Mouse (Mus musculus) CH12.LX (cell line): ENCODE data around the gene Cdk17. TPM values are rescaled to one million over a fixed set of nuclear protein-coding genes. Genes with fewer than 3 reads are reported as not detected.

ENCODE experiments used
- DNase-seq: peaks from one replicate; pipeline ENCODE4 v3.0.0-alpha.2; 2013; ENCODE audit errors: extremely low read depth
- H3K27ac ChIP-seq: 2 replicates; pipeline ENCODE4 v1.5.1; 2012; ENCODE audit warnings: low read depth, mild to moderate bottlenecking, control low read depth, moderate library complexity; ENCODE audit not compliant: insufficient read depth
- H3K27me3 ChIP-seq: replicated peaks from 2 replicates; pipeline ENCODE3; 2012; ENCODE audit warnings: inconsistent platforms
- H3K36me3 ChIP-seq, 2 experiments: replicated peaks in 1 of 2; 2 replicates each; pipeline versions ENCODE3 to v1.6.1; 2012; ENCODE audit warnings: inconsistent platforms in 1 of 2, low read length in 1 of 2, mild to moderate bottlenecking in 1 of 2, mixed read lengths in 1 of 2, moderate library complexity in 1 of 2; ENCODE audit not compliant: control insufficient read depth in 1 of 2, insufficient read depth in 1 of 2
- H3K4me1 ChIP-seq, 2 experiments: 2 replicates each; pipeline ENCODE4 v1.6.1; 2012; ENCODE audit warnings: inconsistent platforms in 1 of 2, moderate library complexity in 1 of 2; ENCODE audit not compliant: insufficient read depth in 2 of 2, control insufficient read depth in 1 of 2
- H3K4me2 ChIP-seq: 2 replicates; pipeline ENCODE4 v1.6.1; 2012; ENCODE audit warnings: low read depth, mild to moderate bottlenecking, control low read depth; ENCODE audit not compliant: poor library complexity, insufficient read depth, severe bottlenecking
- H3K4me3 ChIP-seq, 3 experiments: fragments of 150-350 bp in 1 of 3; sonication (generic) in 1 of 3; replicated peaks in 1 of 3; 2 replicates each; pipeline versions ENCODE3 to v1.5.1; 2011 to 2012; ENCODE audit warnings: low read depth in 2 of 3, low read length in 2 of 3, mild to moderate bottlenecking in 2 of 3, moderate library complexity in 2 of 3, control low read depth in 1 of 3, improper control_type of control experiment in 1 of 3, inconsistent platforms in 1 of 3, mixed read lengths in 1 of 3; ENCODE audit not compliant: poor library complexity in 1 of 3
- H3K79me2 ChIP-seq: replicated peaks from 2 replicates; pipeline ENCODE4 v1.6.1; 2012; ENCODE audit warnings: mild to moderate bottlenecking, moderate library complexity; ENCODE audit not compliant: control insufficient read depth, poor library complexity, insufficient read depth, severe bottlenecking; ENCODE audit errors: extremely low read depth
- H3K9ac ChIP-seq: 2 replicates; pipeline ENCODE4 v1.6.1; 2012; ENCODE audit warnings: low read depth, mild to moderate bottlenecking, control low read depth, moderate library complexity; ENCODE audit not compliant: insufficient read depth
- H3K9me3 ChIP-seq: replicated peaks from 2 replicates; pipeline ENCODE3; 2012; ENCODE audit warnings: low read length, inconsistent platforms, mixed read lengths
- BHLHE40 ChIP-seq: IDR thresholded peaks from 2 replicates; pipeline ENCODE4 v1.6.1; 2011; ENCODE audit warnings: mild to moderate bottlenecking, low read depth, low read length, improper control_type of control experiment
- CHD1 ChIP-seq: IDR thresholded peaks from 2 replicates; pipeline ENCODE4 v1.6.1; 2012; ENCODE audit warnings: low read depth, low read length, improper control_type of control experiment, inconsistent platforms
- CHD2 ChIP-seq: IDR thresholded peaks from 2 replicates; pipeline ENCODE4 v1.6.1; 2011; ENCODE audit warnings: low read length, improper control_type of control experiment
- CTCF ChIP-seq, 2 experiments: IDR thresholded peaks in 1 of 2; conservative IDR thresholded peaks in 1 of 2; 2 replicates each; pipeline ENCODE4 v1.5.1; 2011 to 2012; ENCODE audit warnings: low read depth in 2 of 2, low read length in 2 of 2, improper control_type of control experiment in 1 of 2, inconsistent platforms in 1 of 2, mild to moderate bottlenecking in 1 of 2, moderate library complexity in 1 of 2
- E2F4 ChIP-seq: IDR thresholded peaks from 2 replicates; pipeline ENCODE4 v1.6.1; 2011; ENCODE audit warnings: low read depth, low read length, improper control_type of control experiment; ENCODE audit not compliant: insufficient replicate concordance
- ELF1 ChIP-seq: IDR thresholded peaks from 2 replicates; pipeline ENCODE4 v1.6.1; 2014; ENCODE audit warnings: low read depth, mild to moderate bottlenecking, inconsistent platforms, low read length, improper control_type of control experiment
- EP300 ChIP-seq: IDR thresholded peaks from 2 replicates; pipeline ENCODE4 v1.6.1; 2011; ENCODE audit warnings: low read length, improper control_type of control experiment
- GABPA ChIP-seq: IDR thresholded peaks from 2 replicates; pipeline ENCODE4 v1.6.1; 2012; ENCODE audit warnings: low read depth, low read length, improper control_type of control experiment, inconsistent platforms; ENCODE audit not compliant: insufficient replicate concordance
- HCFC1 ChIP-seq: IDR thresholded peaks from 2 replicates; pipeline ENCODE4 v1.6.1; 2012; ENCODE audit warnings: low read depth, mild to moderate bottlenecking, inconsistent platforms, low read length, improper control_type of control experiment
- IRF4 ChIP-seq: IDR thresholded peaks from 2 replicates; pipeline ENCODE4 v1.6.1; 2014; ENCODE audit warnings: low read depth, mild to moderate bottlenecking, inconsistent platforms, low read length, improper control_type of control experiment
- JUN ChIP-seq: IDR thresholded peaks from 2 replicates; pipeline ENCODE4 v1.6.1; 2011; ENCODE audit warnings: low read depth, mild to moderate bottlenecking, low read length, improper control_type of control experiment, moderate library complexity; ENCODE audit not compliant: insufficient read depth
- JUND ChIP-seq: conservative IDR thresholded peaks from 2 replicates; pipeline ENCODE4 v1.6.1; 2011; ENCODE audit warnings: low read depth, low read length, improper control_type of control experiment
- KAT2A ChIP-seq: IDR thresholded peaks from 2 replicates; pipeline ENCODE4 v1.6.1; 2012; ENCODE audit warnings: low read length, improper control_type of control experiment, inconsistent platforms; ENCODE audit not compliant: insufficient replicate concordance
- MAX ChIP-seq: IDR thresholded peaks from 2 replicates; pipeline ENCODE4 v1.6.1; 2011; ENCODE audit warnings: low read length, improper control_type of control experiment
- MAZ ChIP-seq: IDR thresholded peaks from 2 replicates; pipeline ENCODE4 v1.6.1; 2012; ENCODE audit warnings: low read depth, mild to moderate bottlenecking, inconsistent platforms, low read length, improper control_type of control experiment, moderate library complexity
- MEF2A ChIP-seq: IDR thresholded peaks from 2 replicates; pipeline ENCODE4 v1.6.1; 2014; ENCODE audit warnings: low read depth, mild to moderate bottlenecking, inconsistent platforms, low read length, improper control_type of control experiment, borderline replicate concordance
- MXI1 ChIP-seq: IDR thresholded peaks from 2 replicates; pipeline ENCODE4 v1.6.1; 2011; ENCODE audit warnings: mild to moderate bottlenecking, low read depth, low read length, improper control_type of control experiment
- MYC ChIP-seq: IDR thresholded peaks from 2 replicates; pipeline ENCODE4 v1.6.1; 2011; ENCODE audit warnings: low read depth, mild to moderate bottlenecking, improper control_type of control experiment, low read length
- NRF1 ChIP-seq: IDR thresholded peaks from 2 replicates; pipeline ENCODE4 v1.6.1; 2014; ENCODE audit warnings: low read depth, mild to moderate bottlenecking, inconsistent platforms, low read length, improper control_type of control experiment, moderate library complexity
- PAX5 ChIP-seq: IDR thresholded peaks from 2 replicates; pipeline ENCODE4 v1.6.1; 2012; ENCODE audit warnings: low read length, inconsistent platforms, mixed read lengths
- POLR2AphosphoS2 ChIP-seq: IDR thresholded peaks from 2 replicates; pipeline ENCODE4 v1.6.1; 2011; ENCODE audit warnings: low read depth, low read length, improper control_type of control experiment
- RAD21 ChIP-seq: IDR thresholded peaks from 2 replicates; pipeline ENCODE4 v1.6.1; 2011; ENCODE audit warnings: low read depth, mild to moderate bottlenecking, low read length, improper control_type of control experiment, moderate library complexity
- RCOR1 ChIP-seq: conservative IDR thresholded peaks from 2 replicates; pipeline ENCODE4 v1.6.1; 2012; ENCODE audit warnings: low read depth, mild to moderate bottlenecking, inconsistent platforms, low read length, improper control_type of control experiment
- SIN3A ChIP-seq: IDR thresholded peaks from 2 replicates; pipeline ENCODE4 v1.6.1; 2012; ENCODE audit warnings: low read length, improper control_type of control experiment, inconsistent platforms
- SMC3 ChIP-seq: IDR thresholded peaks from 2 replicates; pipeline ENCODE4 v1.6.1; 2011; ENCODE audit warnings: low read depth, low read length, improper control_type of control experiment
- TBP ChIP-seq: conservative IDR thresholded peaks from 2 replicates; pipeline ENCODE4 v1.6.1; 2011; ENCODE audit warnings: low read depth, low read length, improper control_type of control experiment
- UBTF ChIP-seq: IDR thresholded peaks from 2 replicates; pipeline ENCODE4 v1.6.1; 2012; ENCODE audit warnings: low read depth, mild to moderate bottlenecking, inconsistent platforms, low read length, improper control_type of control experiment, moderate library complexity
- USF1 ChIP-seq: IDR thresholded peaks from 2 replicates; pipeline ENCODE4 v1.6.1; 2014; ENCODE audit warnings: low read depth, mild to moderate bottlenecking, inconsistent platforms, low read length, improper control_type of control experiment
- ZKSCAN1 ChIP-seq: IDR thresholded peaks from 2 replicates; pipeline ENCODE4 v1.6.1; 2012; ENCODE audit warnings: low read depth, inconsistent platforms, low read length, improper control_type of control experiment, borderline replicate concordance
- ZNF384 ChIP-seq: IDR thresholded peaks from 2 replicates; pipeline ENCODE4 v1.6.1; 2012; ENCODE audit warnings: low read depth, low read length, improper control_type of control experiment, inconsistent platforms
- dilution Hi-C: fragments of 300-500 bp; cut with MboI; formaldehyde crosslinking; loops from 2 replicates; pipeline ENCODE4 v1.14.3; 2020; ENCODE audit warnings: low sequenced_read_pairs; ENCODE audit not compliant: extremely low pct_unique_long_range_greater_than_20kb, extremely low pct_ligation_motif_present
- in situ Hi-C: fragments of 300-500 bp; cut with MboI; formaldehyde crosslinking; loops from 3 replicates; pipeline ENCODE4 v1.14.3; 2019; ENCODE audit warnings: low sequenced_read_pairs, low pct_ligation_motif_present, low pct_unique_long_range_greater_than_20kb, mixed read lengths
- polyA plus RNA-seq: library from polyadenylated mRNA; unstranded; fragments of >175 nt; gene quantifications from 2 replicates; pipeline ENCODE4 v1.2.1, GENCODE M21; 2012; ENCODE audit warnings: low read depth; ENCODE audit not compliant: insufficient read length
- total RNA-seq, 2 experiments: library from RNA; depleted of rRNA; stranded (reverse); fragments of 300-350 nt in 1 of 2; fragments of >200 nt in 1 of 2; gene quantifications; 2 replicates each; pipeline ENCODE4 v1.2.3; 2012 to 2014

Cdk17 gene
- total and polyA plus RNA-seq, 3 experiments: 23.4 to 51.3 (median 28.5) TPM

DNA sequence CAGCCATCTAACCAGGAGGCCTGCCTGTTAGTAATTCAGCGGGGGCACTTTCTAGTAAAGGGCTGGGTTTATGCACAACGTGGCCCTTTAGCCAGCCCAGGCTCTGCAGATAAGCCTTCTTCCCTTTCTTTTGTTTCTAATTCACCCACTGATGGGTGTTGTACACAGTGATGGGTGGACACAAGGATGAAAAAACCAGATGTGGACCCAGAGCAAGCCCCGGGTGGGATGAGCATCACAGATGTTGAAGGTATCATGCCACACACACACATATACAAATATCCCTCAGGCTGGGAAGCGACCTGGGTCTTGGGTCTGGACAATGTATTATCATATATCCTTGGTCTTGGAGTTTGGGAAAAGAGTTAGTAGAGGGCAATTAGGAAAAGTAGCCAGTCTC lies 142.6 kb downstream of the Cdk17 start:
- H3K9ac ChIP-seq: no peak overlapping the region
- no peak overlapping the region for H3K4me3 ChIP-seq
- H3K27ac ChIP-seq: no peak overlapping the region
- DNase-seq: no peak
- H3K9me3 ChIP-seq: no peaks in the 10 kb centered on the region
- no peak overlapping the region for H3K4me2 ChIP-seq
- in situ Hi-C loops (loop anchor here (5.0 kb wide), 1 partner anchor 119 kb away; no protein-coding TSS in a partner anchor), dilution Hi-C loops (no loop called here)
- H3K79me2 ChIP-seq: peaks cover 95% of the 10 kb centered on the region
- H3K4me1 ChIP-seq: peaks cover 13 to 73% of the 10 kb centered on the region in 2 experiments
- TF ChIP-seq TBP: no peak
- TF ChIP-seq SMC3: no peak
- TF ChIP-seq JUN: no peak
- TF ChIP-seq NRF1: no peak
- no peak for TF ChIP-seq JUND
- no peak for TF ChIP-seq UBTF
- no peak for TF ChIP-seq ELF1
- TF ChIP-seq CHD2: no peak
- TF ChIP-seq RCOR1: no peak
- no peak for TF ChIP-seq ZKSCAN1
- TF ChIP-seq E2F4: no peak
- TF ChIP-seq EP300: no peak
- no peak for TF ChIP-seq MAX
- H3K27me3 ChIP-seq: no peaks in the 10 kb centered on the region
- H3K36me3 ChIP-seq: peaks cover 8 to 49% of the 10 kb centered on the region in 2 experiments

DNA sequence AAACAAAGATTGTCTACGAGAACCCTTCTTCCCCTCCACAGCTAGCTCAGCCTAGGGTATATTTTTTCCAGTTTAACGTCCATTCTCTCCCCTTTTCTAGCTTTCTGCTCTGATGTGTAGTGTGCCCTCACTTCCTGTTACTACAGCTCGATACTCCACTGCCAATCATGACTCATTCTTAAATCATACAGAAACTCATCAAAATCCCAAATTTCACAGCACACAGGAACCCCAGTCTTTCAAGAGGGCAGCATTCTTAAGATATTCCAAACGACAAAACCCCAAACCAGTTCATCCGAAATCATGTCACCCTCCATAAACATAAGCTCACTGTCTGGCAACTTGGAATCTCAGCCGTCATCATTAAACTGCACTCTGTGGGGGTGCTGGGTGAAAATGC lies 145.3 kb downstream of the Cdk17 start:
- H3K36me3 ChIP-seq: peaks cover 3 to 30% of the 10 kb centered on the region in 2 experiments
- H3K4me2 ChIP-seq: peak overlapping the region; percentile 90
- no peak for TF ChIP-seq ZKSCAN1
- TF ChIP-seq GABPA: no peak
- no peak for TF ChIP-seq PAX5
- TF ChIP-seq ZNF384: no peak
- TF ChIP-seq SMC3: no peak
- TF ChIP-seq MAX: no peak
- no peak for TF ChIP-seq MXI1
- TF ChIP-seq EP300: 0 out of 2 replicates have a peak, but pooled peaks have one; percentile 35
- TF ChIP-seq IRF4: no peak
- no peak for TF ChIP-seq CTCF (conservative IDR thresholded peaks at IDR 0.05 in 1 of 2, IDR thresholded peaks at IDR 0.05 in 1 of 2; ENCODE audit: low read depth in 2 of 2, low read length in 2 of 2)
- no peak for TF ChIP-seq MEF2A
- TF ChIP-seq ELF1: peak; percentile 51; the same call in 1 of the 2 replicates
- 0 out of 2 replicates have a peak, but pooled peaks have one; percentile 38 for TF ChIP-seq MYC
- no peak for TF ChIP-seq NRF1
- no peak for TF ChIP-seq MAZ
- no peak for TF ChIP-seq CHD1
- no peak for TF ChIP-seq POLR2AphosphoS2
- no peak for TF ChIP-seq RCOR1
- TF ChIP-seq USF1: no peak
- no peak for TF ChIP-seq KAT2A
- TF ChIP-seq BHLHE40: no peak
- no peak for TF ChIP-seq JUND
- no peak for TF ChIP-seq JUN
- no peak for TF ChIP-seq HCFC1
- no peak for TF ChIP-seq SIN3A
- no peak for TF ChIP-seq RAD21
- H3K27me3 ChIP-seq: no peaks in the 10 kb centered on the region
- H3K9ac ChIP-seq: peak overlapping the region; percentile 95
- in situ Hi-C loops (no loop called here), dilution Hi-C loops (no loop called here)
- peak overlapping the region; percentile 52 for H3K27ac ChIP-seq
- H3K79me2 ChIP-seq: peaks cover 84% of the 10 kb centered on the region
- no peak overlapping the region for H3K4me3 ChIP-seq
- no peaks in the 10 kb centered on the region for H3K9me3 ChIP-seq
- no peak for DNase-seq
- peaks cover 2 to 59% of the 10 kb centered on the region in 2 experiments; a peak in 3 of 4 replicates for H3K4me1 ChIP-seq
